Mouse (Mus musculus): ENCODE data around the gene Cfap77. TPM values are rescaled to one million over a fixed set of nuclear protein-coding genes. Genes with fewer than 3 reads are reported as not detected.

Cfap77 gene
- total RNA-seq, 2 experiments from 2014 or later: 0.16 to 0.30 TPM

DNA sequence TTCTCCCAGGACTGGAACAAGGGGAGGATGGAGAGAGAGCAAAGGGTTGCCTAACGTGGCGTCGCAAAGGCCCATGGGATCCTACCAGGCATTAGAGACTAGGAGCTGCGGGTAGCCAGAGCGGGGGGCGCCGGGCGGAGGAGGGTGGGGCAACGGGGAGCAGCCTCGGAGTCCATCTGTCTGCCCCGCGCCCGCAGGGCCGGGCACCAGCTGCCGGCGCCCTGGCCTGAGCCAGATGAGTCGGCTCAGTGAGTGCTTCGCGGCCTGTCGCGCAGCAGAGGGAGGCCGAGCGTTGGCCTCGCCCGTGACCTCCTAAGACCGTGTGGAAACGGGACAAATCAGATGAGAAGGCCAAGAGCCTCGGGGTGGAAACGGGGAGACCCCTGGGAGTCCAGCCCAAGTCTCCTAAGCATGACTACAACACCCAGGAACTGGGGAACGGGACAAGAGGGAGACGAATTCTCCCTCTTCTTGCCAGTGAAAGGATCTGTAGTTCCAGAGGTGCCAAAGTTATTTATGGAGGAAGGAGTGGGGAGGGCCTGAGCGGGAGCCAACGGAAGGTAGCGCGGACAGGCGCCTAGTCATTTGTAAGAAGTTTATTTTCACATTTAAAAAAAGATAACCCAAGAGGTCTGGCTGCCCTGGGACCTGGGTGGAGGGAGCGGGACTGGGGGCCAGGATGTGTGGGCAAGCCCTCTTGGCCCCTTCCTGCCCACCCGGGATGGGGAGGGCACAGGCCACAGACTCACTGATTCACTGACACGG lies 146.3 kb downstream of the Cfap77 start:
- DNase-seq (ENCODE audit: low spot score in 2 of 2): no peak

DNA sequence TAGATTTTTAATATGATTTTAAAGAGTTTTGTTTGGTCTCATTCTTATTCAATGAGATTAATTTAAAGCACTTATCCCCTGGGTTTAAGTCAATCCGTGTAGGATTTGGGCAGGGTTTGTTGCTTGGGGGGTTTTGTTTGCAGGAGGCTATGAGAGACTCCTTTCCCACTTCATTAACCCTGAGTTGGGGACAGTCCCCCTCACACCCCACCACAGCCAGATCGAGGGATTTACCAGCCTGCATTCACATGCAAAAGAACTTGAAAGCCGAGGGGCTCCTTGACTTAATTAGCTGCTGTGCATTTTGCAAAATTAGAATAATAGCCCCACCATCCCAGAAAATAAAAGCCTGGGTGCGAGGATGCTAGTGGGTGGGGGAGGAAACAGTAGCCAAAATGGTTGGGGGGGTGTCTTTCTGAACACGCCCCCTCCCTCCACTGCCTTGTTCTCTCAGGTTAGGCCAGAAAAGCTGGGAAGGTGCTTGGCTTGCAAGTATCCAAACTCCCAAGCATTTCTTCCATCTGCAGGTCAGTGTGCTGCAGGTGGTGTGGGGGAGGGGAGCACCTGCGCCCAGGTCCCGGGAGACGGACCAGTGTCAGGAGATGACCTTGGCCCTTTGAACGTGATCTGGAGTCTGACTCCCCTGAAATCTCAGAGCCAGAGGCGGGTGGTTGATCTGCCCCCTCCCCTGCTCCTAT lies 147.0 kb downstream of the Cfap77 start:
- DNase-seq (ENCODE audit: low spot score in 2 of 2): no peak

DNA sequence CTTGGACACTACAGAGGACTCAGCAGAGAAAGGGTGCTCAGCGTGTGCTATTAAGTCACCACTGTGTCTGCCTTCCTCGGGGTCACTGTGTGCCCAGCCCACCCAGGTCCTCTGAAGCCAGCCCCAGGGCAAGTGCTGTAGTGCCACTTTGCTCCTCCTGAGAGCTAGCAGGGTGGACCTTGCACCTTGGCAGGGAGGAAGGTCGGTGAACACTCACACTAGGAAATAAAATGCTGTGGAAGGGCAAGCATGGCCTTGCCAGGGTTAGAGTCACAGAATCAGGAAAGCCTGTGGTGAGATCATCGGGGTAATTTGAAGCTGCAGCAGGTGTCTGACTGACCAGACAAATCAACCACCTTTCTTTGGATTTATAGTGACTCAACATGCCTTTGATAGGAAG lies 149.3 kb downstream of the Cfap77 start:
- DNase-seq (ENCODE audit: low spot score in 2 of 2): no peak

DNA sequence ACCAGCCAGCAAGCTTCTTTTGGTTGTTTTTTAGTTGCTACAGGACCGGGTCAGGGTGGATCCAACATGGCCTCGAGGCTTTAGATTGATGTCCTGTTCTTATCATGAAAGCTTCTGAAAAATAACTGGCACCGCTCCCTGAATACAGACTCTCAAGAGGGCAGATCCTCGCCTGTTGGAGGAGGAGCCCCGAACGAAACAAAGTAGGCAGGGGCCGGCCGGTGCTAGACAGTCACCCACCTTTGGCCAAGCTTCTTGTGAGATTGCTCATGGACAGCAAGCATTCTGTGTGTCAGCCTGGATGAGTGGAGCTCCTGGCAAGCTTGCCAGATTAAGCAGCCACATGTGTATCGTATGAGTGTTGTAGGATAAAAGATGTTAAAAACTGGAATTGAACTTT lies 150.1 kb downstream of the Cfap77 start:
- DNase-seq (ENCODE audit: low spot score in 2 of 2): no peak

DNA sequence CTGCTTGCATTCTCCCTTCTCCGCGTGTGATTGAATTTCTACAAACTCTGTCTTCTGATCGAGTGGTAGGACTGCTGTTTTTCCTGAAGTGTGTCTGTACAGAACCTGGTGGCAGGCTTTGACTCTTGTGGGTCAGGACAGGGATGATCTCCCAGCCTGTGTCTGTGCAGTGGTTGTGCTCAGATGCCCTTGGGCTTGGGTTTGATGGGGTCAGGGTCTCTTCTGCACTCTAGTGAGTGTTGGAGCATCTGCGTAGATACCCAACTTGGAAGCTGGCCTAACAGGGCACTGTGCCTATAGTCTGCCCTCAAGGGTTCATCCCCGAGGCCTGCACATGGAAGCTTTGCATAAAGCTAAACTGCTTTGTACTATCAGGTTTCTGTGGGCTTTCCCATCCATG lies 151.0 kb downstream of the Cfap77 start:
- no peak for DNase-seq (ENCODE audit: low spot score in 2 of 2)

DNA sequence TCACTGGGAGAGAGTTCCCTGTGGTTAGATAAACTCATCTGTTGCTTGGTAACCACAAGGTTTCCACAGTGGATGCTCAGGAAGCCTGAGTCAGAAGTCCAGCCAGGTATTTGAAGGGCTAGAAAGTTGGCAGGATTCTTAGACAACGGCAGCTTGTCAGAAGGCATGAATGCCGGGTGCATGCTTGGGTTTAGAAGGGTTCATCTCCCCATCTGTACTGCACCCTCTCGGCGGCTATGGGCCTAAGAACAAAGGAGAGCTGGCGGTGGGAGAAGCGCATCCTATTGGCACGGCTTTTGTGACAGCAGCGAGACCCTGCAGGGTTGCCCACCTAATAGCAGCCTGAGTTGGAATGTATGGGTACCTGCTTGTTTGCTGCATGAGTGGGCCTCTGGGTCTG lies 152.6 kb downstream of the Cfap77 start:
- no peak for DNase-seq (ENCODE audit: low spot score in 2 of 2)

DNA sequence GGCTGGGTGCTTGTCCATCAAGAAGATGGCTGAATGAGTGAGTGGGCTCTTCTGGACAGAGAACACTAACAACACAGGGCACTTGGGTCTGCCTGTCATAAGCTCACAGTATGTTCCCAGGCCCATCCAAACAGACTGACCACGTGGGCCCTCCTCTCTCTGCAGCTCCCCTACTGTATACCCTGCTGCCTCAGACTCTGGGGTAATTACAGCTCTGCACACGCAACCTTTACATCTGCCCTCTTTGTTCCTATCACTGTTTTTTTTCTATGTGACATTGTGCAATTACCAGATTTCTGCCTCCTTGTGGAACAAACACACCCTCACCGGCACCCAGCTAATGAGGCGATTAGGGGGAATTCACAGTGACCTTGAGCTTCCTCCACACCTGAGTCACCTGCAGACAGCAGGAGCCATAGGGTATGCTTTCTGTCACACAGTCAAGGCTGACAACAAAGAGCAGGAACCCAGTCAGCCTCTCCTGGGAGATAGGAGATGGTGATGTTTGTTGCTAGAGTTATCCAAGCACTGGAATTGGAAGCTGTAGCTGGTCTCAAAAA lies 157.4 kb downstream of the Cfap77 start:
- DNase-seq (ENCODE audit: low spot score in 2 of 2): no peak

DNA sequence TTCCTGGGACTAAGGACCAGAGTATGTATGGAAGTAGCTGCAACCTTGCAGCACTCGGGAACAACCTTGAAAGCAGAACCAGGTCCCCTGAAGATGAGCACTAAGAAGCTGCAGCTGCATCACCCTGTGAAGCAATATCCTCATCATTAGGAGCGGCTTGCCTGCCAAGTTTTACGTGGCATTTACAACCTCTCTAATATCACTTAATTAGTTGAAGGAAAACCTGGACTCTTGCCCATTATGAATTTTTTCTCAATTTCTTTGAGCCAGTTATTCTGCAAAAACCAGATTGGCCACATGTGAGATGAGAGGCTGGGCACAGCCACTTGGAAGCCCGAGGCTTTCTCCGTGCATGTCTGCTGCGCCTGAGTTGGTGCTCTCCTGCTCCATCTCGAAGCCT lies 159.0 kb downstream of the Cfap77 start:
- no peak for DNase-seq (ENCODE audit: low spot score in 2 of 2)

DNA sequence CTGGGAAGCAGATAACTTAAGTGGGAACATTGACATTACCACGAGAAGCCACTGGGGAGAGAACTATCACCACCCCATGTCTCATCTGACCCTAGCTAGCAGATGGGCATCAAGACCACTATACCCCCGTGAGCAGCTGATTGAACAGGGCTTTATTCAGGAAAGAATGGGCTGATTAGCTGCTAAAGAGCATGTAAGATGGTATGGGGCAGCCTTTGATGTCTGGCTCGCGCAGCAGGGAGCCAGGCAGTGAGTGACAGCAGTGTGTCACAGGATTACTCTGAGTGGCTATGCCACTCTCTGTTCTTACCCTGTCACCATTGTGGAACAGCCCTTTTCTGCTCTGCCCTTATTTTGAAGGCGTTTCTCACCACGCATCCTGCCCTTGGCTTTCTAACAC lies 161.3 kb downstream of the Cfap77 start:
- DNase-seq (ENCODE audit: low spot score in 2 of 2): no peak

DNA sequence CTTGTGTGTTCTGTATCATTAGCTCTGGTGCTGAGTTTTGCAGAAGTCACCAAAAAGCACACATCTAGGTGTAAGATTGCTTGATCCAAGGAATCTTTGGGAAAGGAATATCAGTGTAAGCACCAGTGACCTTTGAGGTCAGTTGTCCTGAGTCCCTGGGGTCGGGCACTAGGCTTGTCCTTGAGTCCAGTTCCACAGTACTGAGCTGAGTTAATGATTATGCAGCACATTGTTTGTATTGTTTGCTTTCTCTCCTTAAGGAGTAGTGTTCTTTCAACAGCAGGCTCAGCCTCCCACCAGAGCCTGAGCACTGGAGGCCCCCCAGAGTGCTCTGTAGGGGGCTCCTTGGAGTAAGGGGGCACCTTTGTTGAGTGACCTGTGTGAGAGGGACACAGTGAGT lies 162.1 kb downstream of the Cfap77 start:
- DNase-seq (ENCODE audit: low spot score in 2 of 2): no peak

DNA sequence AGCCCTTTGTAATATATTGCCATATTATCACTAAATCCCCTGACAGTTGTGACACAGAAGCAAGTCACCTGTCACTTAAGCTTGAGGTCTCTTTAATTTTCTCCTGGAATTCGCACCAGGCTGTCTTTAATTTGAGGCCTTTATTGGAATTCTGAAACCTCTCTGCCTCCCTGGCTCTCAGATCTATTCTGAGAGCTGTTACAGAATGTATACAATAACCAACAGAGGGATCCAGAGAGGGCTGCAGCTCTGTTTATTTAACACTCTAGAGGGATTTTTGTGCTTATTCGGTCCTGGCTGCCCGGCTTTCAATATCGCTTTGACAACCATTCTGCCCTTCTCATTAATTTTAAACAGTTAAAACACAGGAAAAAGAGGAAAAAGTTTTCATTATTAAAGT lies 170.0 kb downstream of the Cfap77 start:
- DNase-seq (ENCODE audit: low spot score in 2 of 2): no peak

DNA sequence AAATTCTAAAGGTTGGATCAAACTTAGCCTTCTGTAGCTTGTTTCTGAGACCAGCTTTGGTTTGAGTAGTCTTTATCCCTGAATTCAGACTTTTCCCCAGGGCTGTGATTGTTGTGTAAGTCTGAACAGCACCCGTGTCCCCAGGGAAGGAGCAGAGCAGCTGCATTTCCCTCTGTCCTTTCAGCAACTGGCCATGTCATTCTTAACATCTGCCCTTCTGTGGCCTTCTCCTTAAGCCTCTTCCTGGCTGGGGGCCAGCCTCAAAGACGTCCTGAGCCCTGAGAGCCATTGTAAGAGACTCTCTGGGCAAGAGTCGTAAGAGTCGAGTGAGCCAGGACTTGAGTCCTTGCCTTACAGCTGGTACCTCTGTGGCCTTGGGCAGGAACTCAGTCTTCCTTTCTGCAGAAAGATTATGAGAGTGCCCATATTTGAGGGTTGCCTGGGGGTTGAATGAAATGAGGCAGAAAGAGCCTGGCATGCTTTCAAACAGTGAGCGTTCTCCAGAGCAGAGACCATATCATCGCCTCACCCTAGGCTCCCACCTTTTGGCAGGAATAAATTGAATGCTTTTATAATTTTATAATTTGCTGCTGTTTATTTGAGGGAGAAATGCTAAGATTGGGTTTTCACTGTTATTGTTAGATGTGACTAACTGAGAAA lies 171.9 kb downstream of the Cfap77 start:
- no peak for DNase-seq (ENCODE audit: low spot score in 2 of 2)

DNA sequence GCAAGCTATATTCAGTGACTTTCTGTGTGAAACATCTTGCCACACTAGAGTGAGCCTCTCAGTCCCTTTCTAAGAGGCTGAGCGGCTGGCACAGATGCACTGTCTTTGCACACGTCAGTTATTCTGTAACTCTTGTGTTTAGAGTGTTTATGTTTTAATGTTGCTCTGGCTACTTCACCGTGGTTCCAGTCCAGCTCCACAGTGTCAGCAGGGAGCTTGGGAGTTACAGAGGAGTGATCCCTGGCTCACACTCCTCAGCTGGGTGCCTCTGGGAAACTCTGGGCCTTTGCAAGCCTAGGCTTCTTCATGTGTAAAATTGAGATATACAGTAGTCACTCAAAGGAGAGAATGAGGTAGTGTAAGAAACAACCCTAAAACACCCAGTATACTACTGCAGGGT lies 172.8 kb downstream of the Cfap77 start:
- no peak for DNase-seq (ENCODE audit: low spot score in 2 of 2)

DNA sequence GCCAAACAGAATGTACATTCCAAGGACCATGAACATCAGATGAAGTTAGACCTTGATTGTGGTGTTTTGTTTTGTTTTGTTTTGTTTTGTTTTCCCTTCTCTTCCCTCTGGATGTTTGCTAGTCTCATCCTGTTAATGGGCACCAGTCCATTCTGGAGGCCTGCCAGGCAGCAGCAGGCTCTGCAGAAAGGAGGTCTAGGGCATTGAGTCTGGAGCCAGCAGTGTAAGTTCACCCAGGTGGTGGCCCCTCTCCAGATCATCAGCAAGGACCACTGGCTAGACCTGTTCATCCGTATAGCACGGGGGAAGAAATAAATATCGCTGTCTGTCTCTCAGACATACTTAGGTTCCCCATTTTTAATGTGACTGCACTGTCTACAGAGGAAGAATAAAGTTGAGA lies 173.6 kb downstream of the Cfap77 start:
- no peak for DNase-seq (ENCODE audit: low spot score in 2 of 2)

Other genes with a start within 250 kb of the Cfap77 start
- gene Gtf3c4, start 214.7 kb downstream of the Cfap77 start, total RNA-seq (2021): 10 to 100 TPM; 35.9 to 41.4 TPM
- gene Ddx31, start 214.7 kb downstream of the Cfap77 start, total RNA-seq (2021): 10 to 100 TPM in 1 of 2 experiments, 1 to 10 TPM in 1; 7.6 to 10.4 TPM
- gene Barhl1, start 138.4 kb downstream of the Cfap77 start, total RNA-seq (2021): not detected
- gene Ttf1, start 5.2 kb upstream of the Cfap77 start, total RNA-seq (2021): 10 to 100 TPM; 12.6 to 14.8 TPM
- gene Setx, start 69.1 kb upstream of the Cfap77 start, total RNA-seq (2021): 10 to 100 TPM; 21.9 to 29.2 TPM
- 10 to 100 TPM; 35.6 to 63.7 TPM for gene Ntng2, start 197.9 kb upstream of the Cfap77 start, total RNA-seq (2021)